ENCODE assay signal across 8 mouse cellular contexts in the genomic region with DNA sequence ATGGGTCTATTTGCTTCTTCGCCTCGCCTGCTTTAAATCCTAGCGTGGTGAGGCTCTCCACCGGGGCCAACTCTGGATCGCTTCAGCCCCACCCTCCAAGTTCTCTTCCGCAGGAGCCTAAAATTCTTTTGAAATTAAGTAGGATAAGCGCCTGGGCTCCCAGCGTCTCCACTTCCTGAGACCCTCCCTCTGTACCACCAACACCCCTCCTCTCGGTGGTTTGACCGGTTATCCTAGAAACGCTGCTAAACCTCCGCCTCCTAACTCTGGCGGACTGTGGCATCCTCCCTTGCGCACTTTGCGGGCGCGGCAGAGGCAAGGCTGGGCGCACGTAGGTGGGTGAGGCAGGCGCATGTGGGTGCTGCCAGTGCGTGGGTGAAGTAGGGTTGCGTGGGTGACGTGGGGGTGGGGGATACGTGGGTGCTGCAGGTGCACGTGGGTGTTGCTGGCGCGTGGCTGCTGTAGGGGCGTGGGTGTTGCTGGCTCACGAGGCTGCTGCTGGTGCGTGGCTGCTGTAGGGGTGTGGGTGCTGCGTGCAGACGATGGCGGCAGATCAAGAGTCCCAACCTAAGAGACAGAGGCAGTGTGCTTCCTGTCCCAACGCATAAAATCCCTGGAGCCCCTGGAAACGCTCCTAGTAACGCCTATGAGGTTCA. TPM values are rescaled to one million over a fixed set of nuclear protein-coding genes. Genes with fewer than 3 reads are reported as not detected.
DNase-seq lines count a peak whose midpoint lies in the region; ATAC-seq and TF ChIP-seq lines count a peak whose summit lies in the region.

No protein-coding gene starts in this region.

- peaks cover 9% of the 10 kb centered on the region; the same call in 1 of the 2 replicates for H3K27me3 ChIP-seq in lung, embryonic 15.5 days
- 0 out of 2 replicates have a peak, but pooled peaks cover 2% of the 10 kb centered on the region for H3K27me3 ChIP-seq in hindbrain, embryonic 15.5 days
- H3K27me3 ChIP-seq in limb, embryonic 15.5 days: peaks cover 11% of the 10 kb centered on the region; the same call in 1 of the 2 replicates

- peak overlapping the region; percentile 44 for H3K4me3 ChIP-seq in lung, embryonic 15.5 days
- H3K4me3 ChIP-seq in lung, adult 2 months (replicated peaks; ENCODE audit: extremely low read depth, low read depth, low read length): no peak overlapping the region
- peak overlapping the region; percentile 53 for H3K4me3 ChIP-seq in hindbrain, embryonic 15.5 days
- peak overlapping the region; percentile 41 for H3K4me3 ChIP-seq in limb, embryonic 15.5 days

- H3K9ac ChIP-seq in lung, embryonic 15.5 days: peak overlapping the region; percentile 23
- H3K9ac ChIP-seq in hindbrain, embryonic 15.5 days: peak overlapping the region; percentile 52
- 0 out of 2 replicates have a peak overlapping the region, but pooled peaks have one; percentile 23 for H3K9ac ChIP-seq in limb, embryonic 15.5 days

- TF ChIP-seq CTCF in lung, adult 2 months (IDR thresholded peaks at IDR 0.05; ENCODE audit: insufficient read depth, low read length): no peak

- no peak for DNase-seq in lung, adult 2 months
- DNase-seq in embryo, embryonic 9.5 days (ENCODE audit: extremely low spot score): peak; percentile 62
- peak; percentile 58 for DNase-seq in right cerebral cortex, postnatal 25 days
- DNase-seq in thymus, postnatal 36 days: no peak
- DNase-seq in ovary, postnatal 10 days (ENCODE audit: low spot score): no peak

- H3K9me3 ChIP-seq in lung, embryonic 15.5 days: no peaks in the 10 kb centered on the region
- no peaks in the 10 kb centered on the region for H3K9me3 ChIP-seq in hindbrain, embryonic 15.5 days
- no peaks in the 10 kb centered on the region for H3K9me3 ChIP-seq in limb, embryonic 15.5 days

- ATAC-seq in lung, embryonic 15.5 days (ENCODE audit: borderline replicate concordance, extremely low read depth, low FRiP score, low TSS enrichment): peak; percentile 61; the same call in 1 of the 2 replicates
- peak; percentile 80 for ATAC-seq in hindbrain, embryonic 15.5 days (ENCODE audit: low FRiP score, low read depth)
- no peak for ATAC-seq in limb, embryonic 15.5 days (ENCODE audit: insufficient number of reproducible peaks, low FRiP score, low TSS enrichment, low read depth)

- peak overlapping the region; percentile 96 for H3K4me2 ChIP-seq in lung, embryonic 15.5 days
- H3K4me2 ChIP-seq in hindbrain, embryonic 15.5 days: peak overlapping the region; percentile 98
- peak overlapping the region; percentile 93 for H3K4me2 ChIP-seq in limb, embryonic 15.5 days

- no peak for TF ChIP-seq POLR2A in lung, adult 2 months (IDR thresholded peaks at IDR 0.05; ENCODE audit: borderline replicate concordance, extremely low read depth, low read depth, low read length)

- WGBS in lung, embryonic 15.5 days: under 1% methylated on average over 36 of the region's 36 CpGs
- 1% methylated on average over 36 of the region's 36 CpGs for WGBS in lung, adult 2 months
- WGBS in hindbrain, embryonic 15.5 days: 1% methylated on average over 36 of the region's 36 CpGs
- under 1% methylated on average over 36 of the region's 36 CpGs for whole genome bisulfite sequencing in limb, embryonic 15.5 days

- no peaks in the 10 kb centered on the region for H3K36me3 ChIP-seq in lung, embryonic 15.5 days
- H3K36me3 ChIP-seq in hindbrain, embryonic 15.5 days: no peaks in the 10 kb centered on the region
- no peaks in the 10 kb centered on the region for H3K36me3 ChIP-seq in limb, embryonic 15.5 days

- peaks cover 12% of the 10 kb centered on the region for H3K4me1 ChIP-seq in lung, embryonic 15.5 days
- H3K4me1 ChIP-seq in lung, adult 2 months (ENCODE audit: control insufficient read depth, insufficient read depth, low read length): peaks cover 4% of the 10 kb centered on the region; the same call in 1 of the 2 replicates
- H3K4me1 ChIP-seq in hindbrain, embryonic 15.5 days (replicated peaks): no peaks in the 10 kb centered on the region; the same call in none of the 2 replicates
- H3K4me1 ChIP-seq in limb, embryonic 15.5 days: peaks cover 12% of the 10 kb centered on the region

- no peak overlapping the region for H3K27ac ChIP-seq in lung, embryonic 15.5 days
- H3K27ac ChIP-seq in hindbrain, embryonic 15.5 days (replicated peaks): no peak overlapping the region
- H3K27ac ChIP-seq in limb, embryonic 15.5 days: no peak overlapping the region

RNA-seq across cellular contexts. Expression of gene Shc3, which starts 25.6 kb away (rescaled TPM):
- polyA plus RNA-seq in lung, embryonic 15.5 days (2015; fragmentation: Nextera tagmentation; extraction: Ambion mirVana): 0.16 and 0.25 TPM in 2 replicates
- polyA plus RNA-seq in lung, adult 2 months (2012; rRNA removed): 0.22 and 0.45 TPM in 2 replicates
- 7.3 and 8.4 TPM in 2 replicates for polyA plus RNA-seq in hindbrain, embryonic 15.5 days (2015; fragmentation: Nextera tagmentation; extraction: Ambion mirVana)
- 0.45 and 0.90 TPM in 2 replicates for polyA plus RNA-seq in limb, embryonic 15.5 days (2015; fragmentation: Nextera tagmentation; extraction: Ambion mirVana)

RNA-seq across cellular contexts. Expression of gene Cks2, which starts 50.2 kb away (rescaled TPM):
- polyA plus RNA-seq in lung, embryonic 15.5 days (2015; fragmentation: Nextera tagmentation; extraction: Ambion mirVana): 341 and 380 TPM in 2 replicates
- 4.7 and 4.8 TPM in 2 replicates for polyA plus RNA-seq in lung, adult 2 months (2012; rRNA removed)
- 54.9 and 73.6 TPM in 2 replicates for polyA plus RNA-seq in hindbrain, embryonic 15.5 days (2015; fragmentation: Nextera tagmentation; extraction: Ambion mirVana)
- polyA plus RNA-seq in limb, embryonic 15.5 days (2015; fragmentation: Nextera tagmentation; extraction: Ambion mirVana): 220 and 247 TPM in 2 replicates

RNA-seq across cellular contexts. Expression of gene Secisbp2, which starts 56.7 kb away (rescaled TPM):
- polyA plus RNA-seq in lung, embryonic 15.5 days (2015; fragmentation: Nextera tagmentation; extraction: Ambion mirVana): 23.9 and 31.1 TPM in 2 replicates
- 18.1 and 21.3 TPM in 2 replicates for polyA plus RNA-seq in lung, adult 2 months (2012; rRNA removed)
- polyA plus RNA-seq in hindbrain, embryonic 15.5 days (2015; fragmentation: Nextera tagmentation; extraction: Ambion mirVana): 27.7 and 32.0 TPM in 2 replicates
- 27.7 and 29.5 TPM in 2 replicates for polyA plus RNA-seq in limb, embryonic 15.5 days (2015; fragmentation: Nextera tagmentation; extraction: Ambion mirVana)

Comparison
In these comparisons a context has a peak if more than half of its experiments do, and no peak if none do; other contexts are left out.
1. DNase-seq: peak in embryo, embryonic 9.5 days (single experiment) and right cerebral cortex, postnatal 25 days (single experiment); none in lung, adult 2 months (single experiment), thymus, postnatal 36 days (0 of 2) and ovary, postnatal 10 days (single experiment).
2. Peak in every context shown above with its lines, with median percentiles within 50 percentile points of each other: H3K4me2 ChIP-seq and H3K9ac ChIP-seq.